Mouse (Mus musculus): ENCODE measurements at regions not wholly inside any gene's neighbourhood (a gene's known extent, or its start where the extent isn't known, plus 50 kb on each side); places are given as distances from the start of the nearest gene placed in this dataset.

DNA sequence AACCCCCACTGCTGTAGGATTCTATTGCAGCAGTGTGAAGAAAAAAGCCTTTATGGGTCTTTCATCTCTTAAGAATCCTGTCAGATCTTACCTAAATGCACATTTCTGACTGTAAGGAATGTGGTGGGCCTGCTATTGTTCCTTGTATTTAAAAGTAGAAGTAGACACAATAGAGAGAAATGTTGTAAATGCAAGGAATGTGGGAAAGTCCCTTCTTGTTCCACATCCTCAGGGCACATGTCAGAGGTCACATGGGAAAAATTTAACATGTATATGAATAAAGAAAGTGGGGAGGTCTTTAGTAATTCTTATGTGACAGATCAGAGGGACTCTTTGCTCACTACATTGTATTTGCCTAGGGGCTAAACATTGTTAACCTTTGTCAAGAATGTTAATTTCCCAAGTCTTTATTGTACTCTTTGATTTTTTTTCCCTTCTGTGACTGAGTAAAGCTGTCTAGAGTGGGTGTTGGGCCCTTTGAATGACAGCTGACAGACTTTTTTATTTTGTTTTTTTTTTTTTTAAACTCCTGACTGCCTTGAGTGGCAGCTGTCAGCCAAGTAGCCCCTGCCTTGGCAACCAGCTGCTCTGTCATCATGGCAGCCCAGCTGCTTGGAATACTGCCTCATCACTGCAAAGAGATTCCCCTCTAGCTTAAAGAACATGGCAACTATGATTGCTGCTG is 117.9 kb downstream of the Icos start:
- Histone ChIP-seq H3K9ac (no peak overlapping the region), H3K9me3 (replicated peaks) (no peaks in the 10 kb centered on the region), H3K27me3 (no peaks in the 10 kb centered on the region), H3K27ac (no peak overlapping the region), H3K36me3 (no peaks in the 10 kb centered on the region), H3K4me3 (replicated peaks) (no peak overlapping the region), H3K4me1 (replicated peaks) (no peaks in the 10 kb centered on the region), H3K4me2 (no peak overlapping the region)
- DNase-seq (no peak), ATAC-seq (ENCODE audit: low read depth) (no peak)

DNA sequence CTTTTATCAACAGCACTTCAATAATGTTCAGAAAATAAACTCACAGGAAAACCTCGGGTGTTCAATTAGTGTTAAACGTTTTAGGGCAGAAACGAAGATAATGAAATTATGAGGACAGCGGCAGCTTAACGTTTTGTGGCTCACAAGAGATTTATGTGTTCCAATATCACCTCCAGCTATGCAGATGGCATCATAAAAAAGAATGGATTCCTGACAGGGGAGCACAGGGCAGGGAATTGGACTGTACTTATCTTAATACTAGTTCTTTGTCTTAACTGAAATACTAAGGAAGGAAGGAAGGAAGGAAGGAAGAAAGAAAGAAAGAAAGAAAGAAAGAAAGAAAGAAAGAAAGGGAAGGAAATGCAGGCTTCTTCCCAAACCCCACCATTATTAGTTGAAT is 121.6 kb downstream of the Icos start:
- no peak for ATAC-seq (ENCODE audit: low read depth)
- Histone ChIP-seq H3K27me3 (no peaks in the 10 kb centered on the region), H3K4me1 (replicated peaks) (no peaks in the 10 kb centered on the region), H3K36me3 (no peaks in the 10 kb centered on the region), H3K9me3 (replicated peaks) (no peaks in the 10 kb centered on the region), H3K4me2 (no peak overlapping the region), H3K27ac (no peak overlapping the region), H3K9ac (no peak overlapping the region), H3K4me3 (replicated peaks) (no peak overlapping the region)
- 61% methylated on average over 5 of the region's 5 CpGs for WGBS (ENCODE audit: insufficient replicate concordance)
- DNase-seq: no peak

DNA sequence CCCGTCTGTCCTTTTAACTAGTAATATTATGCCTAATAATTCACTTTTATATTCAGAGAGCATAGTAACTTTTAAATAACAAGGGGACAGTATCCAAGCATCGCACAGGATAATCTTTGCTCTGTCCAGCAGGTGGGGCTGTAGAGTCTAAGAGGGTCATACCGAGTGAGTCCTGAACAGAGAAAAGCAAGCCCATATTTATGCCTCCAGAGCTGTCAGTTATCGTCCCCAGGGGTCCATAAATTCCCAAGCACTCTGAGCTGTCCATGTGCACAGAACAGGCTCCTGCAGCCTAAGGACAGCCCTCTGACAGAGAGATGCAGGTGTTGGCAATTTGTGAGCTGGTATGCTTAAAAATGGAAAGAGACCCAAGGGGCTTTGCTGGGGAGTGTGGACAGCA is 124.0 kb downstream of the Icos start:
- DNase-seq (no peak), ATAC-seq (ENCODE audit: low read depth) (no peak)
- Histone ChIP-seq H3K9ac (no peak overlapping the region), H3K27me3 (no peaks in the 10 kb centered on the region), H3K4me2 (no peak overlapping the region), H3K36me3 (no peaks in the 10 kb centered on the region), H3K27ac (no peak overlapping the region), H3K4me3 (replicated peaks) (no peak overlapping the region), H3K9me3 (replicated peaks) (no peaks in the 10 kb centered on the region), H3K4me1 (replicated peaks) (no peaks in the 10 kb centered on the region)
- WGBS (ENCODE audit: insufficient replicate concordance): 50% methylated on average over 4 of the region's 4 CpGs

DNA sequence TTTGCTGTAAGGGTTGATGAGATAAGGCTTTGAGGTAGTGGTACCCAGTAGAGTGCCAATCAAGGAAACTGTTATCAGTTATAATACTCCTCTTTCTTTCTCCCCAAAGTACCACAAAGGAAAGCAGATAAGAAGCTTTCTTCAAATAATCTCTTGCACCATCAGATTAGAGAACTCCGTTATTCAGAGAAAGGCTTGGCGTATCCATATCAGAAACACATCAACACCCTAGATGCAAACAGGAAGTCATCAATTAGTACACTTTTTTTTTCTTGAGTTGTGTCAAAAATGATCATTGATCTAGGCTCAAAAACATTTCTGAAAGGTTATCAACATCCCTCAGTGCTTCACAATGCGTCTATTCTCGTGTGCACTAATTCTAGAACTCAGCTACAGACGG is 124.6 kb downstream of the Icos start:
- 22% methylated on average over 5 of the region's 5 CpGs for WGBS (ENCODE audit: insufficient replicate concordance)
- DNase-seq (no peak), ATAC-seq (ENCODE audit: low read depth) (no peak)
- Histone ChIP-seq H3K4me2 (no peak overlapping the region), H3K9ac (no peak overlapping the region), H3K9me3 (replicated peaks) (no peaks in the 10 kb centered on the region), H3K27ac (no peak overlapping the region), H3K36me3 (no peaks in the 10 kb centered on the region), H3K4me3 (replicated peaks) (no peak overlapping the region), H3K27me3 (no peaks in the 10 kb centered on the region), H3K4me1 (replicated peaks) (no peaks in the 10 kb centered on the region)

DNA sequence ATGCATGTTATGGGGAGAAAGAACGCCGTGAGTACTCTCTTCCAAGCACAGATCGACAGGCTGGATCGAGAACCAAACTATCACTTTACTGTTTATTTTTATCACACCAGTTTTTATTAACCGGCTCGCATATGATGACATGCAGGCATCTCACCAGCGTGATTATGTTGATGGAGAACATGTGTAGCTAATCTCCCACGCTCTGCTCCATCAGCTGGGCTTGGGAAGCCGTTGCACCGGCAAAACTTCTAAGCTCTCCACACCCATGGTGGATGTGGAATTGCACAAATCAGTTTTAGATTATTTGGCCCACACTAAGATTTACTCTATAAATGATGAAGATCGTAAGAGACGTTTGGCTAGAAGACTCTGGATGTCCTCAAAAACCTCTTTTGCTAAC is 125.9 kb downstream of the Icos start:
- Histone ChIP-seq H3K9ac (no peak overlapping the region), H3K27me3 (no peaks in the 10 kb centered on the region), H3K4me2 (no peak overlapping the region), H3K4me1 (replicated peaks) (no peaks in the 10 kb centered on the region), H3K36me3 (no peaks in the 10 kb centered on the region), H3K9me3 (replicated peaks) (no peaks in the 10 kb centered on the region), H3K27ac (no peak overlapping the region), H3K4me3 (replicated peaks) (no peak overlapping the region)
- WGBS (ENCODE audit: insufficient replicate concordance): 75% methylated on average over 12 of the region's 12 CpGs
- DNase-seq: no peak
- ATAC-seq (ENCODE audit: low read depth): no peak

DNA sequence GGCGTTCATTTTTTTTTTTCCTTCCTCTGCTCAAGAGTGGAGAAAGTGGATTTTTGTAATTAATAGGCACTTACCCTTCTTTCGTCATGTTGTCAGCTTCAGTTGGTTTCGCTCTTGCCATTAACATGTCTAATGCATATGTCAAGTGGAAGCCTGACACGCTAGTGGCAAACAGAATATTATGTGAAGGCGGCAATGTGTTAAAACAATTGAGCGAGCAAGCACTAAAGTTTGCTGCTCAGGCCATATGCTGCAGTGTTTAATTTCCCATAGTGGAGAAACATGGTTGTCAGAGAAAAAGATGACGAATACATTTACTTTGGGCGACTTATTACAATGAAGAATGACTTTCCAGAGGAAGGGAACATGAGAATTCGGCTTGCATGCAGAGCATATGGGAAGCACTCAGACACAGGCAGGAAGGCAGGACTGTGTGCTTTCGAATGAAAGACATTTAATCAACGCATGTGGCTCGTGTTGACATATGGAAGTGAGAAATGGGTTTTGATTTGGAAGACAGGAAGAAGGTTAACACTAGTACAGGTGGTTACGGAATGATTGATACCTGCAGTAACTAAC is 134.1 kb downstream of the Icos start:
- ATAC-seq (ENCODE audit: low read depth): no peak

DNA sequence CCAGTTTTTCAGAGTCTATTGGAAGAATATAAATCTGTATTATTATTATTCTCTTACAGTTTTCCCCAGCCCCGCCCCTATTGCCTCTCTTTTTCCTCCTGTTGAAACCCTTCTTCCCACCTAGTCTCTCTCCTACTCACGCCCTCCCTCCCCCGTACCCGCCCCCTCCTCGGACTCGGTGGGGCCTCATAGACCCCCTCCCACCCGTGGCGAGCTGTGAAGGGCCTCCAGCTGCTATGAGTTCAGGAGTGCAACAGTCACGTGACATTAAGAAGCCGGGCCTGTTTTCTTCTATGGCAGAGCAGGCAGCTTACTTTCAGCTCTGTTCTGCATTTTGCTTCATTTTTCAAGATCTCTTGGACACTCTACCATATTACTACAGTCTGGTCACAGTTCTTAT is 139.8 kb downstream of the Icos start:
- H3K27me3 ChIP-seq: no peaks in the 10 kb centered on the region
- H3K36me3 ChIP-seq: no peaks in the 10 kb centered on the region
- H3K4me1 ChIP-seq (replicated peaks): no peaks in the 10 kb centered on the region
- H3K27ac ChIP-seq: no peak overlapping the region
- H3K9ac ChIP-seq: no peak overlapping the region
- WGBS (ENCODE audit: insufficient replicate concordance): 47% methylated on average over 10 of the region's 10 CpGs
- no peaks in the 10 kb centered on the region for H3K9me3 ChIP-seq (replicated peaks)
- no peak for ATAC-seq (ENCODE audit: low read depth)
- no peak for DNase-seq
- H3K4me2 ChIP-seq: no peak overlapping the region
- H3K4me3 ChIP-seq (replicated peaks): no peak overlapping the region

More for the DNA sequence above, 134.1 kb downstream of the Icos start:
- Histone ChIP-seq H3K27ac (no peak overlapping the region), H3K4me2 (no peak overlapping the region), H3K9ac (no peak overlapping the region), H3K9me3 (replicated peaks) (no peaks in the 10 kb centered on the region), H3K36me3 (no peaks in the 10 kb centered on the region), H3K27me3 (no peaks in the 10 kb centered on the region), H3K4me3 (replicated peaks) (no peak overlapping the region), H3K4me1 (replicated peaks) (no peaks in the 10 kb centered on the region)
- no peak for DNase-seq
- 73% methylated on average over 13 of the region's 13 CpGs for whole genome bisulfite sequencing (ENCODE audit: insufficient replicate concordance)

DNA sequence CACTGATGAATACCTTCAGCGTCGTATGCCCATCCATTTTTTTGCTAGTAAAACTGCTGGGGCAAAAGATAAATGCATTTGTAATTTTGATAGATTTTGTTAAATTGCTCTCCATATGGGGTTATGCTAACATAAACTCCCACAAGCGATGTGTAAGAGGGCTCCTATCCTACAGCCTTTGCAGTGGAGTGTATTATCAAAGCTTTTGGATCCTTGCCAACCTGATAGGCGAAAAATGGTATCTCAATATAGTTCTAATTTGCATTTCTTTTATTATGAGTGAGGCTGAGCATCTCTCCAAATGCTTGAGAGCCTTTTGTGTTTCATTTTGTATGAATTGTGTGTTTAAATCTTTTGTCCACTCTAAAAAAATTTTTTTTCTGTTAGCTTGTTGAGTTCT is 140.3 kb downstream of the Icos start:
- ATAC-seq (ENCODE audit: low read depth): no peak

DNA sequence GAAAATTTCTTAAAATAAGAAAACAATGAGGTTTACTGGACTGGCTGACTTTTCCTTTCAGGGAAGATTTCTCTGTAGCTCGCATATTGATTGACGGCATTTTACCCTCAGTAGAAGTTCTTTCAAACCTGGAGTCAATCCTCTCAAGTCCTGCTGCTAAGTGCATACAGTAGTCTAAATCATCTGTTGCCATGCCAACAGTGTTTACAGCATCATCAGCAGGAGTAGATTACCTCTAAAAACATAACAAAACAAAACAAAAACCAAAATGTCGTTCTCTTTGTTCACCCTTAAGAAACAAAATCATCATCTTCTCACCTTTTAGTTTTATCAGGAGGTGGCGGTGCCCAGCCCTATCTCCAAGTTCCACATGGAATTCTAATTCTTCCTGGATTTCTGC is 143.8 kb downstream of the Icos start:
- Histone ChIP-seq H3K9me3 (replicated peaks) (no peaks in the 10 kb centered on the region), H3K4me3 (replicated peaks) (no peak overlapping the region), H3K27me3 (no peaks in the 10 kb centered on the region), H3K4me2 (no peak overlapping the region), H3K9ac (no peak overlapping the region), H3K27ac (no peak overlapping the region), H3K36me3 (no peaks in the 10 kb centered on the region), H3K4me1 (replicated peaks) (no peaks in the 10 kb centered on the region)
- DNase-seq (no peak), ATAC-seq (ENCODE audit: low read depth) (no peak)
- WGBS (ENCODE audit: insufficient replicate concordance): 62% methylated on average over 4 of the region's 4 CpGs

More for the DNA sequence above, 140.3 kb downstream of the Icos start:
- Histone ChIP-seq H3K27me3 (no peaks in the 10 kb centered on the region), H3K9me3 (replicated peaks) (no peaks in the 10 kb centered on the region), H3K4me3 (replicated peaks) (no peak overlapping the region), H3K27ac (no peak overlapping the region), H3K9ac (no peak overlapping the region), H3K4me1 (replicated peaks) (no peaks in the 10 kb centered on the region), H3K4me2 (no peak overlapping the region), H3K36me3 (no peaks in the 10 kb centered on the region)
- WGBS (ENCODE audit: insufficient replicate concordance): 68% methylated on average over 4 of the region's 4 CpGs
- DNase-seq: no peak

DNA sequence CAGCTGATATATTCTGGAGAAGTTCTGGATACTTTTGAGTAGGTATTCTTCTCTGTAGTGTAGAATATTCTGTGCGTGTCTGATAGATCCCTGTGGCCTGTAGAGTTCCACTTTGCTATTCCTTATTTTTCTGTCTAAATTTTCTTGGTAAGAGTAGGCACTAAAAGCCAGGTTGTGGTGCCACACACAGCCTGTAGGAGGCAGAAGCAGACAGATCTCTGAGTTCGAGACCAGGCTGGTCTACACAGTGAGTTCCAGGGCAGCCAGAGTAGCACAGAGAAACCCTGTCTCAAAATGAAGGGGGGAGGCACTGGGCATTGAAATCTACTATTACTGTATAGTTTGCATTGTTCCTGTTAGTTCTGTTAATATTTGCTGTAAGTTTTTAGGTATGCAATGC is 147.4 kb downstream of the Icos start:
- Histone ChIP-seq H3K4me1 (replicated peaks) (no peaks in the 10 kb centered on the region), H3K4me2 (no peak overlapping the region), H3K27me3 (no peaks in the 10 kb centered on the region), H3K9me3 (replicated peaks) (no peaks in the 10 kb centered on the region), H3K36me3 (no peaks in the 10 kb centered on the region), H3K27ac (no peak overlapping the region), H3K9ac (no peak overlapping the region), H3K4me3 (replicated peaks) (no peak overlapping the region)
- DNase-seq: no peak
- WGBS (ENCODE audit: insufficient replicate concordance): 61% methylated on average over 2 of the region's 2 CpGs
- no peak for ATAC-seq (ENCODE audit: low read depth)

DNA sequence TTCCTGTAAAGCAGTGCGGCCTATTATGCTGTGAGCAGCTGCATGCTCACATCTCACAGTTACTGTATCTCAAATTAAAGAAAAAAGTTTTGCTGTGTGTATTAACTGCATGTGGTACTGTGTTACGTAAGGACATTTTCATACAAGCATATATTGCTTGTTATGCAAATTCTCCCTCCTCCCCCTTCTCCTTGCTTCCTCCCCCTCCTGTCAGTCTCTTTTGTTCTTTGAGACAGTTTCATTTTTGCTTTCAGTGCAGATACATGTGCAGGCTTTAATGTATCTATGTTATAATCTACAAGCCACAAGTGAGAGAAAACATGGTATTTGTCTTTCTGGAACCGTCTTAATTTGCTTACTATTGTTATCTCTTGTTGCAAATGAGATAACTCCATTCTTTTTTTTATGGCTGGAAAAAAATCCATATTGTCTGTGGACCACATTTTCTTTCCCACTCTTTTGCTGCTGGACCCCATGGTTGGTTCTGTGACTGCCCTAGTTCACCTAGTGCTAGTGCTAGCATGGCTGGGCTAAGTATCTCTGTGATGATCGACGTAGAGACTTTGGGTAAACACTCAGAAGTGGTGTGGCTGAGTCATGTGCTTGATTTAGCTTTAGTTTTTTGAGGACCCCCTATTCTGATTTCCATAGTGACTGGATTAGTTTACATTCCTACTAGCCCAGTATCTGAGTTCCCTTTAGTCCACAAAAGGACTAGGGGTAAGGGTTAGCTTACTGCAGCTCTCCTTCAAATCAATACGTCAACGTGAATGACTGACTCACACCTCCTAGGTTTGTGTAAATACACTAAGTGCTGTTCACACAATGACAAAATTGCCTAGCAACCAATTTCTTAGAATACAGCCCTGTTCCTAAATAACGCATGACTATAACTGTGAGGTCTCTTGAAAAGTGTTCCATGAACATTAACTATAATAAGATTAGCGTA is 158.1 kb downstream of the Icos start:
- H3K9me3 ChIP-seq (replicated peaks): no peaks in the 10 kb centered on the region
- H3K36me3 ChIP-seq: no peaks in the 10 kb centered on the region
- H3K9ac ChIP-seq: no peak overlapping the region
- H3K4me2 ChIP-seq: no peak overlapping the region
- WGBS (ENCODE audit: insufficient replicate concordance): 66% methylated on average over 9 of the region's 9 CpGs
- H3K27ac ChIP-seq: no peak overlapping the region
- 0 out of 2 replicates have a peak, but pooled peaks cover 3% of the 10 kb centered on the region for H3K4me1 ChIP-seq (replicated peaks)
- no peak overlapping the region for H3K4me3 ChIP-seq (replicated peaks)
- no peaks in the 10 kb centered on the region for H3K27me3 ChIP-seq
- DNase-seq (no peak), ATAC-seq (ENCODE audit: low read depth) (no peak)
